Mouse (Mus musculus) right cerebral cortex, postnatal 10 days (tissue): Measurements from ENCODE around the gene Zfp653.
A peak's percentile ranks its signal among the peaks of the same experiment; 100 is the strongest.

ENCODE experiments used
- DNase-seq, 2 experiments: peaks; one replicate each; pipeline ENCODE4 v3.0.0; 2021; ENCODE audit warnings: low spot score in 2 of 2

Zfp653 gene

DNA sequence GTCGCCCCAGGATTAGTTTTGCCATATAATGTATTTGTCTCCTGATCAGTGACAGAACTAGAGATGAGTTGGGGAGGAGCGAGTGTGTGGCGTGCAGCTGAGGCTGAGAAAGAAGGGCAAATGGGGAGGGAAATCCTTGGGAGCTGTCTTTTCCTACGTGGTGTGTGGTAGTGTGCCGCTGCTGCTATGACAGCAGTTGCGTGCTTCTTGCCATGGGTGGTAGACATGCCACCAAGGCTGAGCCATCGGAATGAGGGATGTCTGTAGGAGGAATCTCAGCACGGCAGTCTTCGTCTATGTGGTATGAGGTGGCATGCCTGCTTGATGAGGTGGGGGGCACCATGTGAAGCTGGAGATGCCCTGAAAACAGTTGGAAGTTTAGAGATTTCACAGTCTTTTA, 40.8 kb downstream of the Zfp653 start:
- no peak for DNase-seq

GRCm38 (mm10) chr9:22028467-22028866, 42.7 kb downstream of the Zfp653 start:
- DNase-seq, result no peak

DNA sequence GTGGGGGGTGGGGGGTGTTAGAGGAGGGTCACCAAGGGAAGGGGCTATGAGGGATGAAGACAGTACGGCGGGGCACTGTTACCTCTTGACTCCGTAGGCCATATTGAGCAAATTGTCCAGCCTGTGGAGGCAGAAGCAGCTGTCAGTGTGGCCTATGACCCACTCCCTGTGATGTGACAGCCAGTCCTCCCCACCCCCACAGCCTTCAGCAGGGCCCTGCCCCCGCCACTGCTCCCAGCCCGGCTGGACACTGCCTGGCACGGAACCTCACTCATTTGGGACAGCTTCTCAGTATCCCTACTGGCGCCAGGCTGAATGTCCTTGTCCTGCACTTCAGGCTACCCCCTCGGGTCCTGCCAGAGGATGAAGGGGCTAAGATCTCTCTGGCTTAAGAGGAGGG, 46.6 kb downstream of the Zfp653 start:
- no peak for DNase-seq

- DNase-seq, result no peak
Measured at GRCm38 (mm10) chr9:22017208-22017825, 53.9 kb downstream of the Zfp653 start.

DNA sequence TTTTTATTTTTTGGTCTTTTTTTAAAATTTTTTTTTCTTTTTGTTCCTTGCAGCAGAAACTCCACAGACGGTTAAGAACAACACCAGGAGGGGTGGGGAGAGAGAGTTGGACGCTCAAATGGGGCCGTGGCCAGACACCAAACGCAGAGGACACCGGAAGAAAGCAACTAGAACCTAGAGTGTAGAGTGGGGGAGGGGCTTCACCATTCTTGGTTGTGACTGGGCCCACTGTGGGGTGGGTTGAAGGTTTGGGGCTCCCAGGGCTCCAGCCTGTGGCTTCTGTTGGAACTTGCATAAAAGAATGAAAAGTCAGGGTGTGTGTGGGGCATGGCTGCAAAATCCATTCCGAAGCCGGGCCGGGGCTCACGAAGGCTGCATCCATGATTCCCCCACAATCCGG, 54.9 kb downstream of the Zfp653 start:
- no peak for DNase-seq

DNA sequence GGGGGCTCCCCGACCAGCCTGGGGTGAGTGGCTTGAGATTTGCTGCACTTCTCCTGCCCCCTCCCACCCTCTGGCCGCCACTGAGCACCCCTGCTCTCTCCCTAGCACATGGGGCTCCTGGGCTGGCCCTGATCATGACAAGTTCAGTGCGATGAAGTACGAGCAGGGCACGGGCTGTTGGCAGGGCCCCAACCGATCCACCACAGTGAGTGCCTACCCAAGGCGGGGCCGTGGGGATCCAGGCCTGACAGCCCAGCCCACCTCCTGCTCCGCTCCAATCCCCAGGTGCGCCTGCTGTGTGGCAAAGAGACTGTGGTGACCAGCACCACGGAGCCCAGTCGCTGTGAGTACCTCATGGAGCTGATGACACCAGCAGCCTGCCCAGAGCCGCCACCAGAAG, 58.4 kb downstream of the Zfp653 start:
- peak in 1 of 2 experiments; percentile 71 for DNase-seq

GRCm38 (mm10) chr9:22011055-22011454, 60.1 kb downstream of the Zfp653 start:
- DNase-seq, result no peak
